Mouse (Mus musculus): ENCODE data around the gene Golim4. TPM values are rescaled to one million over a fixed set of nuclear protein-coding genes. Genes with fewer than 3 reads are reported as not detected.
"Not testable (repeated sequence)": the region's sequence is repeated elsewhere in the genome, so short reads cannot be mapped to it uniquely, and the experiment has no call there.

Gene Golim4
- 10 to 100 TPM; 19.2 to 19.5 TPM for total RNA-seq (2021)

DNA sequence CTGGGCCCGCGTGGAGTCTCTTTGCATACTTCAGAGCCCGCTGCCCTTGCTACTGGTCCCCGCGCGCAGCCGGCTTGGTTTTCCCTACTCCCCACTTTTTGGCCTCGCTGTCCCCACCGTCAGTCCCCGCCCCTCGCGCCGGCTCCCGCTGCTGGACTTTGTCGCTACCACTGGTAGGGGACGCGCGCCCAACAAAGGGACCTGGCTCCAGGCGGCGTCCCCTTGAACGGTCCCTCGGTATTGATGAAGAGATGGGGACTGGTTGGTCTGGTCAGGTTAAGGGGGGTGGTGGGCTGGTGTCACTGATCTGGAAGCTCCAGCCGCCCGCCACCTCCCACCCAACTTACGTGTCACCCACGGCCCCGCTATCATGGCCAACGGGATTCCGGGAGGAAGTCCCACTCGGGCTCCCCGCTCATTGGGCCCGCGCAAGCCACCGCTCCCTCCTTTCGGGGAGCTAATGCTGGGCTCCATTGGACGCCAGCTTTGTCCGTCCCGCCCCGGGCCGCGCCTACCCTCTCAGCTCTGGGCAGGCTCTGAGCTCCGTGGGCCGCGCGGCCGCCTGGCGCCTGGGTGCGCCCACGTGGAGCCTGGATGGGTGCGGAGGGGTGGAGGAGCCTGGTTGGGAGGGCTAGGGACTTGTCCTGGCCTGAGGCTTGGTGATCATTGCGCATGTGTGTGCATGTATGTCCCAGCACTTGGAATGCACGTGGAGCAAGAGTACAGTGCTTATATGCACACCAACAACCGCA, at the start of gene Golim4:
Gene Golim4, minus strand, starts transcription at position 399 of the 752 bp plus-strand sequence.
- intact Hi-C loops (cut with DNase I), result loop anchor here (2.0 kb wide), 1 partner anchor 44 kb away; no protein-coding TSS in a partner anchor

DNA sequence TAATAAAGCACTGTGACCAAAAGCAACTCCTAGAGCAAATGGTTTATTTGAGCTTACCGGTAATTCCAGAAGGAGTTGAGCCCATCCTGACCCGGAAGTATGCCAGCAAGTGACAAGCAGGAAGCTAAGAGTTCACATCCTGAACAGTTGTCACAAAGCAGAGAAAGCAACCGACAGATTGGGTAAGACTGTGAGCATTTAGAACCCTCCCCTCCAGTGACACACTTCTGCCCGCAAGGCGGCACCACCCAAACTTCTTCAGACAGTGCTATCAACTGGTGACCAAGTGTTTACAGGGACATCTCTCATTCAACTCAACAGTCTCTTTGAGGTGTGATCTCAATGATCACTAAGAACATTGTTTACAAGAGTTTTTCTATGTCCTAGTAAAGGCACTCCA, 48.9 kb upstream of the Golim4 start:
- intact Hi-C loops (cut with DNase I), result loop anchor here (10.0 kb wide), 1 partner anchor 791 kb away; no protein-coding TSS in a partner anchor
- DNase-seq, result no peak

More for the DNA sequence above, at the start of gene Golim4:
- peak; percentile 90 to 91 for DNase-seq

DNA sequence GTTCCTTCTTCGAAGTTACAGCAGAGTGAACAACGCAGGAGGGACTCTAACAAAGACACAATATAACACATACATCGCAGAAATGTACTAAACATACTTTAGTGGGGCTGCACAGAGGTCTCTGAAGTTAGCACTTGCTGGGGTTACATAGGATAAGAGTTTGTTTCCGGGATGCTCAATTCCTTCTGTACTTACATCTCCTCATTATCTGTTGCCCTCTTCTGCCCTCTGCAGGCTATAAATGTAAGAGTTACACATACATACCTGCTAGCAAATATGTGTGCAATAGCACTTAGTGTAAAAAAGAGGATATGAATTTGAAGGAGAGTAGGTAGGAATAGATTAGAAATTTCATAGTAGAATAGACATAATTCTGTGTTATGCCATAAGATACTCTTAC, 44.4 kb upstream of the Golim4 start:
- DNase-seq, result peak in 1 of 2 experiments; percentile 15
- intact Hi-C loops (cut with DNase I), result loop anchor here (1.0 to 10.0 kb wide), 2 partner anchors 91 to 786 kb away; no protein-coding TSS in a partner anchor

DNA sequence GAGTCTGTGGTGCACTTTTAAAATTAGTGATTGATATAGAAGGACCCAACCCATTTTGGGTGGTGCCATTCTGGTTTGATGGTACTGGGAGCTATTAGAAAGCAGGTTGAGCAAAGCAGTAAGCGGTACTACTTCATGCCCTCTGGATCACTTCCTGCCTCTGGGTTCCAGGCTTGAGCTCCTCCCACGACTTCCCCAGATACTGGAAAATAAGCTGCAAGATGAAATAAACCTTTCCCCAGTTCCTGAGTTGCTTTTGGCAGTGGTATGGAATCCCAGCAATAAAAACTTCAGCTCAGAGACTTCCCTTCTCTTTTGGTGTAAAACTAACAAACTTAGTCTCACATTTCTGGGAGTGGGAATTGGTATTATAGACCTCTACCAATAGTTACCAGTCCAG, 43.7 kb upstream of the Golim4 start:
- intact Hi-C loops (cut with DNase I), result loop anchor here (10.0 kb wide), 1 partner anchor 786 kb away; no protein-coding TSS in a partner anchor
- DNase-seq, result no peak

DNA sequence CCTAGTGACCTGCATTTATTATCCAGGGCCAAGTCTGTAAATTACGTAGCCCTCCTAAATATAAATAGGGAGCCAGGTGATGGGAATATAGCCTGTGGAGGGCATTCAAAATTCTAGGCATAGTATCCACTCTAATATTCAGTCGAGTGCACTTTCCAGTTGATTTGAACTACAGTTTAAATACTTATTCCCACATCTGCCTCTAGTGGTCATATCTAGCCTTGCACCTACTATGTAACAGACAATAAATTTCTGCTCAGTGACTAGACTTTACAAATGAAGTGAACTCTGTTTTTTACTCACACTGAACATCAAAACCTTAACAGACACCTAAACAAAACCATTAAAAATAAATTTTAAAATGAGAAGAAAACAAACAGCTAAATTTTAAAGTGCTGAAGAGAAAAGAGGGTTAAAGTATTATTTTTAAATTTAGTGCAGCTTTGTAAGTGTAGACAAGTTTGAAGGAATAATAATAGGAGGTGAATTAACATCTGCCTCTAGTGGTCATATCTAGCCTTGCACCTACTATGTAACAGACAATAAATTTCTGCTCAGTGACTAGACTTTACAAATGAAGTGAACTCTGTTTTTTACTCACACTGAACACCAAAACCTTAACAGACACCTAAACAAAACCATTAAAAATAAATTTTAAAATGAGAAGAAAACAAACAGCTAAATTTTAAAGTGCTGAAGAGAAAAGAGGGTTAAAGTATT, 24.4 kb upstream of the Golim4 start:
- DNase-seq; intact Hi-C loops (cut with DNase I): not testable (repeated sequence)

DNA sequence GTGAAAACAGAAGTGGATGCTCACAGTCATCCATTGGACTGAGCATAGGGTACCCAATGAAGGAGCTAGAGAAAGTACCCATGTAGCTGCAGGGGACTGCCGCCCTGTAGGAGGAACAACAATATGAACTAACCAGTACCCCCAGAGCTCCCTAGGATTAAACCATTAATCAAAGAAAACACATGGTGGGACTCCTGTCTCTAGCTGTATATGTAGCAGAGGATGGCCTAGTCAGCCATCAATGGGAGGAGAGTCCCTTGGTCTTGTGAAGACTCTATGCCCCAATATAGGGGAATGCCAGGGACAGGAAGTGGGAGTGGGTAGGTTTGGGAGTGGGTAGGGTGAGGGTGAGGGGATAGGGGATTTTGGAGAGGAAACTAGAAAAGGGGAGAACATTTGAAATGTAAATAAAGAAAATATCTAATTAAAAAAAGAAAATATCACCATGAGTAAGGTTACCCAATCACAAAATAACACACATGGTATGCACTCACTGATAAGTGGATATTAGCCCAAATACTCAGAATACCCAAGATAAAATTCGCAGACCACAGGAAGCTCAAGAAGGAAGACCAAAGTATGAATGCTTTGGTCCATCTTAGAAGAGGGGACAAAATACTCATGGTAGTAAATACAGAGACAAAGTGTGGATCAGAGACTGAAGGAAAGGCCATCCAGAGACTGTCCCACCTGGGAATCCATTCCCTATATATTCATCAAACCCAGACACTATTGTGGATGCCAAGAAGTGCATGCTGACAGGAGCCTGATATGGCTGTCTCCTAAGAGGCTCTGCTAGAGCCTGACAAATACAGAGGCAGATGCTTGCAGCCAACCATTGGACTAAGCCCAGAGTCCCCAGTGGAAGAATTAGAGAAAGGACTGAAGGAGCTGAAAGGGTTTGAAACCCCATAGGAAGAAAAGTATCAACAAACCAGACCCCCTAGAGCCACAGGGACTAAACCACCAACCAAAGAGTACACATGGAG, 6.3 kb upstream of the Golim4 start:
- intact Hi-C loops (cut with DNase I); DNase-seq: not testable (repeated sequence)

DNA sequence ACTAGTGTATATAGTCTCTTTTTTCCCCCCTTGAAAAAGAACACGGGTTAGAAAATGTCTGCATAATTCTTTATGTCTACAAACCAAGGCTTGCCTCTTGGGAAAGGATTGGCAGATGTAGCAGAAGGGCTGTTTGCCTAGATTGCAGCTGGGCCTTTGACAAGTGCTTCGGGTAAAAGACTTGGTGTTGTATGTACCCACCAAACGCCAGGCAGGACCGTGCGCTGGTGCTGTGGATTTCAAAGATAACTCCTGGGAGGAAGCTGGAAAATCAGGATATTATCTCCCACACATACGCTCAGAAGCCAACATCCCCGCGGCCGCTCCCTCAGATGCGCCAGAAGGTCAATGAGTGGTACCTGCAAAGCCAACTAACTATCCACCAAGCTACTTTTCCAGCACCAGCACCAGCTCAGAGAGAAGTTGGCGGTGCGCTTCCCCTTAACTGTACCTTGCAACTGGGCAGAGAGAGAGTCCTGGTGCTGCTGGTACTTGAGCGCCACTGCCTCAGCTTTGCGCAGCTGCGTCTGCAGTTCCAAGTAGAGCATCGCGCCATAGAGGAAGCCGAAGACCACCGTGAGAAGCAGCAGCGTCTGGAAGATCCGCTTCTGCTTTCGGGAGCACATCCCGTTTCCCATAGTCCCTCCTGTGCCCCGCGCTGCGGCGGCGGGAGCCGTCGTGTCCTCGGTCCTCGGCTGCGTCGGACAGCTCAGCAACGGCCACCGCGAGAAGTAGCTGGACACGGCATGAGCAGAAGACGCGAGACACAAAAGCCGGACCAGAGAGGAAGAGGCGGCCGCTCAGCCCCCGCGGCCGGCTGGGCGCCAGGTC, 873 bp downstream of the Golim4 start:
- peak in 1 of 2 experiments; percentile 11 for DNase-seq
- intact Hi-C loops (cut with DNase I), result loop anchor here (2.0 kb wide), 1 partner anchor 43 kb away; no protein-coding TSS in a partner anchor

DNA sequence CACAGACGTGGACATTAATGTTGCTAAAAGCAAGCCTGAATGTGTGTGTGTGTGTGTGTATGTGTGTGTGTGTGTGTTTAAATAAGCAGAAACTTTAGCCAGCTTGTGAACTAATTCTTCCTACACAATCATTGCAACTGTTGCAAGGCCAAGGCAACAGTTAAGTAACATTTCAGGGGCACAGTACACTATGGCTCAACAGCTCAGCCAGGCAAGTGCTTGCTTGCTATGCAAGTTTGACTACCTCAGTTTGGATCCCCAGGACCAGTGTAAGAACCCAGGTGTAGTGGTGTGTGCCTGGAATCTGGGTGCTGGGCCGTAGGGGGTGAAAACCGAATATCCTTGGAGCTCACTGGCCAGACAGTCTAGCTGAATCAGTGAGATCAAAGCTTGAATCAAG, 2.6 kb downstream of the Golim4 start:
- DNase-seq, result no peak
- intact Hi-C loops (cut with DNase I), result no loop called here

DNA sequence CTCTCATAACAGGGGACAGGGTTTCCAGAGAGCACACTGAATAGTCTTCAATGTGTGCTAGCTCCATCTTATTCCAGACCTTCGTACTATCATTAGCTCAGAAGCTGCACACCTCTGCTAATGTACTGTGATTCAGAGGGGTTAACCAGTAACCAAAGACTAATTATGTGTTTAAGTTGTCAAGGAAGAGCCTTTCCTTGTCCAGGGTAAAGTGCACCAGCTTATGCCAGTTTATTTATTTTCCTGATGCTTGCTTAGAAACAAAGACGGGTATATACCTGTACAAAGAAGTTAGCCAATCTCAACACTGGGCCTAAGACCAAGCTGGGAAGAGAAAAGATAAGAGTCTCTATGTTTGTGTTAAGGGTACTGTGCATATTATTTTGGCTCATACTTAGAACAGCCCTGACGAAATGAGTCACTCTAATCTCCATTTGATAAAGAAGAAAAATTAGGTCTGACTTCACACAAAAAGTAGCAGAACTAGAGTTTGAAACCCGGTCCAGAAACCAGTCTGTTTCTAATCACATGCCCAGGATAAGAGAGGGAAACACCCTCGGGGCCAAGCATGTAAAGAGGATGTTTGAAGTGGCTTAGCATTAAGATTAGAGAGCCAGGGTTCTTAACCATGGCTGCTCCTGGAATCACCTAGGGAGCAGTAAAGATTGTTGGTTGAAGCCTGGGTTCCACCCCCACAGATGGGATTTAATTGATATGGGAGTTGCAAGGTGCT, 4.3 kb downstream of the Golim4 start:
- intact Hi-C loops (cut with DNase I), result no loop called here
- no peak for DNase-seq

DNA sequence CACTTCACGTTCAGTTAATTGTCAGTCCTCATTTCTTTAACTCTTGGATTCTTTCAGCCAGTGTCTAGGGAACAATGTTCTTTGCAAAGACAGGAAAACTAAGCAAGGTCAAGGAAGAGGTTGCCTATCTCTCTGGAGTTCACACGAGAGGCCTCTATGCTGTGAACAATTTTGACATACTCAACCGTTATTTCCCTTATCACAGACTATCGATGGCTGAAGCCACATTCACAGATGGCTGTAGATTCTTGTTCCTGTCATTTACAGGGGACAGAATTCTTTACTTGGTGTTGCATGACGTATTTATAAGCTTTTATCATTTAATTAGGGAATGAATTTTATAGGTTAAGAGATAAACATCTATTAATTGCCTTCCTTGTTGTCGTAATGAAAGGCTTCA, 5.9 kb downstream of the Golim4 start:
- intact Hi-C loops (cut with DNase I), result no loop called here
- no peak for DNase-seq

DNA sequence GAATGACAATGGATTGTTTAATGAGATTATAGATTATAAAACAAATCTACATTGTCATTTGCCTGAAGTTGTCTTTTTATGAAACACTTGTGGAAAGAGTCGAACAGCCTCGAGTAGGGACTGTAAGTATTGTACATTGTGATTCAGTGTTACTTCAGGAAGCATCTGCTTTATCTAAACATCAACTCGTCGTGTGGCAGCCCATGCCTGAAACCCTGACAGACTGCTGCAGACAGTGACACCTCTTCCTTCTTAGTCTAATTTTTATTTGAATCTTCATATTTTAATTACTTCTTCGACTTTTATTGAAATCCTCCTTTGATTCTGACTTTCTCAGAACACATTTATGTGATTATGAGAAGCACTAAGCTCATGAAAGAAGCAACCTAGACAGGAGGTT, 7.4 kb downstream of the Golim4 start:
- intact Hi-C loops (cut with DNase I), result no loop called here
- DNase-seq, result no peak

DNA sequence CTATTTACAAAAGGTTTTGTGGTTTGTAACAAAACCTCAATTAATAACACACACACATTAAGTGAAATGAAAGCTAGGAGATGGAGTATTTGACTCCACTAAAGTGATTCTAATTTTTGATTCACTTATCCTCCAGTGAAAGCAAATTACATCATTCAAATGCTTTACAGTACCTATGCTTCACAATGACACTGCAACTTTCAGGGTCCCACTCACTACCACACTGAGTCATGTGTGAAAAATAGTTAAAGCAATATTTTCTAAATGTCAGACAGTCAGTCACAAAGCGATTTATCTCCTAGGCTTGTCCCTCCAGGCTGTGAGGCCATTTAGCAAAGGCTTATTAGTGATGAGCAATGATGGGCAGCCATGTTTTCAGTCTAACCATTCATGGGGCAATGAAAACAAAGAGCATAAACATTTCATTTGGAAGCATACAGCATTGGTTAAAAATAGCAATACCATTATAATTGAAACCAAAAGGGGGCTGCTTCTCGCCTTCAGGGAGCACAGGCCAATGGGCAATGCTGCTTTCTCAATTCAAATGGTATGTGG, 8.1 kb downstream of the Golim4 start:
- intact Hi-C loops (cut with DNase I), result no loop called here
- DNase-seq, result no peak

DNA sequence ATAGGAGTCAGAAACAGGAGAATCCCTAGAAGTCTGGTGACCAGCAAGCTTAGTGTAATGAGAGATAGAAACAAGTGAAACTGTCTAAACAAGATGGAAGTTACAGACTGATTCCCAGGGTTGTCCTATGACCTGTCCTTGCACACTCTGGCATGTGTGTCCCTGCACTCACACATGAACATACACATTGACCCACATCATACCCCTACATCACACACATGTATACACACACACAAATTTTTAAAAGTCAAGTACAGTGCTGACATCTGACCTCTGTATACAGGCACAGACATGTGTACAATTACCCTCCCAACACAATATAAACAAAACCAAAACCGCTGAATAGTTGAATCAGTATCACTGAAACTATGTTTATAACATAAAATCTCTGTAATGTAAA, 8.7 kb downstream of the Golim4 start:
- no peak for DNase-seq
- intact Hi-C loops (cut with DNase I), result no loop called here

DNA sequence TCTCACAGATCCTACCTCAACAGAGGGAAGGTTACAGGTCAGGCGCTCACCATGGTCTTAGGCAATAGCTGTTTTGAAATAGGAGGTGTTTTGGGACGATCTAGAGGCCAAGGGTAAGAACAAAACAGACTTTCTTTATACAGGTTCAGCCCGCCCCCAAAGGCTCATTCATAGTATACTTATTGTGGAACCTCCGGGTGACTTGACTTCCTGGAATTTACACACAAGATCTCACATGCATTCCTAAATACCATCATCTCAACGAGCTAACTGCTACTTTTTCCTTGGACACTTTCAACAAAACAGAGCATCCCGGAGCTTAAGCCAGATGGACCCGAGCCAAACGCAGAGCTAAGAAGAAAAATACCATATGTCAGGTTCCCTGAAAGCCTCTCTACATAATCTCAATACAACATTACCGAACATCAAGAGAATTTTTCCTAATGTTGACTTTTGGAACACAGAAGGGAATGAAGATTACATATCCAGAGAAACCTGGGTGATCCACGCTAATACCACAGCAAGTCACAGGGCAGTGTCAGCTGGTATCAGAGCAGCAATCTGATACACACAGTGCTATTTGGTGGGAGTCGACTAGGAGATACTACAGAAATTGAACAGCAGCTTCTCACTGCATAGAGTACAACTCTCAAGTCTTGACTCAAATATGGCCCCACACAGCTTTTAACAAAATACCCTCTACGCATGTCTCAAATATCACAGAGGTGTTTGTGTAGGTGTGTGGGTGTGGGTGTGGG, 14.3 kb downstream of the Golim4 start:
- no peak for DNase-seq
- intact Hi-C loops (cut with DNase I), result no loop called here

DNA sequence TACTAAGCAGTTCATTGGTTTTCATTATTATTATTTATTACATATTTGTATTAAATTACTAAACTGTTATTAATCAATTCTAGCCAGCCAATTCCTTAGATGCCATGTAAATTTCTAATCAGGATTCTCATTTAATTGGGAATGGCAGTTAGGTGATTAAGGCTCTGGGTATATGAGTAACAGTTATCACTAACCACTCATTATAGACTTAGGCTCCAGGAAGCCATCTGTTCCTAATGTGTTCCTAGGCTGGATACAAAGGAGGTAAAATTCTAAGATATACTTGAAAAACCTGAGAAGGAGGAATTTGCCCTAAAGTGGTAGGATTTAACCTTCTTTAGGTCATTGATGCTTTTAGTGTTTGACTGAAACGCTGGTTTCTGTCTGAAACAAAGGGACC, 14.9 kb downstream of the Golim4 start:
- intact Hi-C loops (cut with DNase I), result no loop called here
- DNase-seq, result no peak

DNA sequence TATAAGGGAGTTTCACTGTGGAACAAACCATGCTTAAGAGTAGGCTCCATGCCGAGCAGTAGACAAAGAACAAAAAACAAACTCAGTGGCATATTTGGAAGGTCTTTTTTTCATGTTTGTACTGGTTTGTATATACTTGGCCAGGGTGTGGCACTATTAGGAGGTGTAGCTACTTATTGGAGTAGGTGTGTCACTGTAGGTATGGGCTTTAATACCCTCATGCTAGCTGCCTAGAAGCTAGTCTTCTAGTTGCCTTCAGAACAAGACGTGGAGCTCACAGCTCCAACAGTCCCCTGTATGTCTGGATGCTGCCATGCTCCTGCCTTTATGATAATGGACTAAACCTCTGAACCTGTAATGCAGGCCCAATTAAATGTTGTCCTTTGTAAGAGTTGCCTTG, 20.6 kb downstream of the Golim4 start:
- no peak for DNase-seq
- intact Hi-C loops (cut with DNase I), result no loop called here

DNA sequence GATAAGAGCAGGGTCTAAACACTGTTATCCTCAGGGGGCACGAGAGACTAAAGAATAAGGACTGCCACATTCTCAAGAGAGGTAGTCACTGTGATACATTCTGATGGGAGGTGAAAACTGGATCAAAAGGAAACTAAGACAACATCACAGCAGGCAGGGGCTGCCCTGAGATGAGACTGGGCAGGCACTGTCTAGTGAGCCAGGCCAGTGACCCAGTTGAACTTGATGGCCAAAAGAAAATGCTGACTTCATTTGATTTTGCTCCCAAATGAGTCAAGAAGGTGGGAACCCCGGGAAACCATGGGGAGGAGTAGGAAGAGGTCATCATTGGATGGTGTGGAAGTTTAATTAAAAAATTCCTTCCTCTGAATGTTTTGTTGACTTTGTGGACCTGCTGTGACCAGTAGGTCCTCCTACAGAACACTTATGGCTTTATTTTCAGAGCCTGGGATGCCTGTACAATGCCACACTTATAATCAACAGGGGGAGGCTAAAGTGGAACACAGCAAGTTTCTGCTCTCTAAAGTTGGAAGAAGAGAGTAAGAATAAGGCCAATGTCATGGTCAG, 26.0 kb downstream of the Golim4 start:
- DNase-seq, result no peak
- intact Hi-C loops (cut with DNase I), result no loop called here
